Mouse (Mus musculus): ENCODE data around the gene Slco2a1. TPM values are rescaled to one million over a fixed set of nuclear protein-coding genes. Genes with fewer than 3 reads are reported as not detected.

Slco2a1 gene
- polyA plus RNA-seq, 1 experiment, result 0.54 TPM

DNA sequence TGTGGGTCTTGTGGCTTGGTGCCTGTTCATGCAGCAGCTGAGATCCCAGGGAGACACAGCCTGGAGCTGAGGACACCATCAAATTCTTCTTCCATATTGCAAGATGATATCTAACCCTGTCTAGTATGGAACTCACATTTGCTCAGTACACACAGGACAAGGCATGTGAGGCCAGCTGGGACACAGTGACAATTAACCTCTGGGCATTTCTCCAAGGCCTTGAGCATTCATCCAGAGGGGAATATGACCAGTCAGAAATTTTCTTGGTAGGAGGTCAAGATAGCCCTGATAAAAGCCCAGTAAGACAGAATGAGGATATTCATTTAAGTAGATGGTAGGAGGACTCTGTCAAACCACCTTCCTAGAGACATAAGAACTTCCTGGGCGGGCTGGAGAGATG, 56.9 kb downstream of the Slco2a1 start:
- TF ChIP-seq POLR2A (IDR thresholded peaks at IDR 0.05; ENCODE audit: extremely low read depth, insufficient read depth, low read length) (no peak), CTCF (IDR thresholded peaks at IDR 0.05; ENCODE audit: extremely low read depth, insufficient read depth, low read length) (no peak)

DNA sequence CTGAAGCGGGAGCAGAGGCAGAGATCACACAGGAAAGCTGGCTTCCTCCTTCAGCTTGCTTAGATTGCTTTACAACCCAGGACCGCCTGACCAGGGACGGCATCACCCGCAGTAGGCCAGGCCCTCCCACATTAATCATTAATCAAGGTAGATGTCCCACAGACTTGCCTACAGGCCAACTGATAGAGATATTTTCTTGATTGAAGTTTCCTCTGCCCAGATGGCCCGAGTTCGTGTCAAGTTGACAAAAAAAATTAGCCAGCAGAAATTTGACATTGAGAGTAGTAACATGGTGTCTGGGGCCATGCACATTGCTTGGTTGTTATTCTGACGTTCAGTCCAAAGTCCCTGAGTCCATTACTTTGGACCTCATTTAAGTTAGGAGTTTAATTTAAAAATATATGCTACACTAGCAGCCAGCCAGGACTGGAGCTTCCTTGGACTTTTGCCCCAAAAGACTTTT, 60.6 kb downstream of the Slco2a1 start:
- TF ChIP-seq POLR2A (IDR thresholded peaks at IDR 0.05; ENCODE audit: extremely low read depth, insufficient read depth, low read length), result no peak
- no peak for TF ChIP-seq CTCF (IDR thresholded peaks at IDR 0.05; ENCODE audit: extremely low read depth, insufficient read depth, low read length)
- Histone ChIP-seq H3K4me3 (ENCODE audit: insufficient read depth, low read length) (no peak overlapping the region), H3K4me1 (ENCODE audit: control insufficient read depth, insufficient read depth, low read length) (no peaks in the 10 kb centered on the region), H3K27ac (ENCODE audit: insufficient read depth, low read length) (no peak overlapping the region)

More for the DNA sequence above, 56.9 kb downstream of the Slco2a1 start:
- no peaks in the 10 kb centered on the region for H3K4me1 ChIP-seq (ENCODE audit: control insufficient read depth, insufficient read depth, low read length)
- no peak overlapping the region for H3K4me3 ChIP-seq (ENCODE audit: insufficient read depth, low read length)
- no peak overlapping the region for H3K27ac ChIP-seq (ENCODE audit: insufficient read depth, low read length)

DNA sequence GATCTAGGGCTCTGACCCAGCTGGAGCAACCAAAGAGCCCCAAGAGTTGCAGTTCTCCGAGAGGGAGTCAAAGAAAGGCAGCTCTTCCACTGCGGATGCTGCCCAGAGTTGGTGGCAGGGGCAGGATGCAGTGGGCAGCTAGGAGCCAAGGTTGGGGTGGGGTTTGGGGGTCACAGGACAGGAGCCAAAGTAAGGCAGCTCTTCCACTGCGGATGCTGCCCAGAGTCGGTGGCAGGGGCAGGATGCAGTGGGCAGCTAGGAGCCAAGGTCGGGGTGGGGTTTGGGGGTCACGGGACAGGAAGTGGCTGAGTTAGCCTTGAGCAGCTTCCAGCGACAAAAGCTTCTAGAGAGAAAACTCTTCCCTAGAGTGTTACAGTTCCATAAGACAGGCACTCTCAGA, 65.3 kb downstream of the Slco2a1 start:
- H3K27ac ChIP-seq (ENCODE audit: insufficient read depth, low read length), result no peak overlapping the region
- no peak for TF ChIP-seq CTCF (IDR thresholded peaks at IDR 0.05; ENCODE audit: extremely low read depth, insufficient read depth, low read length)
- TF ChIP-seq POLR2A (IDR thresholded peaks at IDR 0.05; ENCODE audit: extremely low read depth, insufficient read depth, low read length), result no peak
- H3K4me1 ChIP-seq (ENCODE audit: control insufficient read depth, insufficient read depth, low read length), result no peaks in the 10 kb centered on the region
- H3K4me3 ChIP-seq (ENCODE audit: insufficient read depth, low read length), result no peak overlapping the region

- TF ChIP-seq POLR2A (IDR thresholded peaks at IDR 0.05; ENCODE audit: extremely low read depth, insufficient read depth, low read length), result no peak
- no peaks in the 10 kb centered on the region for H3K4me1 ChIP-seq (ENCODE audit: control insufficient read depth, insufficient read depth, low read length)
- no peak overlapping the region for H3K4me3 ChIP-seq (ENCODE audit: insufficient read depth, low read length)
- no peak overlapping the region for H3K27ac ChIP-seq (ENCODE audit: insufficient read depth, low read length)
Measured at GRCm38 (mm10) chr9:103055061-103055460, 66.5 kb downstream of the Slco2a1 start.

DNA sequence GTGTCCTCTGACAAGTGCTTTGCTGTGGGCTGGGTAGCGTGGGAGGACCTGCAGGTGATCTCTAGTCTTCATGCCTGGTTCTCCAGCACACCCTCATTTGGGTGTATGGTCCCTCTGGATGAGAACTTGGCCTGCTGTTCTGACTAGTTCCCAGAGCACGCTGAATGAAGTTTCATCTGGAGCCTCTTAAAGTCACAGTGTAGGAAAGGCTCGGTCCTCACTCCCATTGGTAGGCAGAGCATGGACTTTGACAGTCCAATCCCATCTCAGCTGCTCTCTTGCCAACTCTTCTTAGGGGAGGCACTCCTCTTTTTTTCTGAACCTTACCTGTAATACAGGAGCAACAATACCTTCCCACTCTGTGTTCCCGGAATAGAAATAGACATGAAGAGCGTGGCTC, 67.7 kb downstream of the Slco2a1 start:
- H3K4me3 ChIP-seq (ENCODE audit: insufficient read depth, low read length), result no peak overlapping the region
- TF ChIP-seq POLR2A (IDR thresholded peaks at IDR 0.05; ENCODE audit: extremely low read depth, insufficient read depth, low read length), result no peak
- TF ChIP-seq CTCF (IDR thresholded peaks at IDR 0.05; ENCODE audit: extremely low read depth, insufficient read depth, low read length), result no peak
- no peaks in the 10 kb centered on the region for H3K4me1 ChIP-seq (ENCODE audit: control insufficient read depth, insufficient read depth, low read length)
- no peak overlapping the region for H3K27ac ChIP-seq (ENCODE audit: insufficient read depth, low read length)

- Histone ChIP-seq H3K4me3 (ENCODE audit: insufficient read depth, low read length) (no peak overlapping the region), H3K4me1 (ENCODE audit: control insufficient read depth, insufficient read depth, low read length) (no peaks in the 10 kb centered on the region), H3K27ac (ENCODE audit: insufficient read depth, low read length) (no peak overlapping the region)
- TF ChIP-seq CTCF (IDR thresholded peaks at IDR 0.05; ENCODE audit: extremely low read depth, insufficient read depth, low read length) (no peak), POLR2A (IDR thresholded peaks at IDR 0.05; ENCODE audit: extremely low read depth, insufficient read depth, low read length) (no peak)
Measured at GRCm38 (mm10) chr9:103060551-103060950, 72.0 kb downstream of the Slco2a1 start.

GRCm38 (mm10) chr9:103061471-103062053, 73.0 kb downstream of the Slco2a1 start:
- no peak overlapping the region for H3K27ac ChIP-seq (ENCODE audit: insufficient read depth, low read length)

GRCm38 (mm10) chr9:103063591-103063990, 75.1 kb downstream of the Slco2a1 start:
- no peaks in the 10 kb centered on the region for H3K4me1 ChIP-seq (ENCODE audit: control insufficient read depth, insufficient read depth, low read length)
- TF ChIP-seq CTCF (IDR thresholded peaks at IDR 0.05; ENCODE audit: extremely low read depth, insufficient read depth, low read length) (no peak), POLR2A (IDR thresholded peaks at IDR 0.05; ENCODE audit: extremely low read depth, insufficient read depth, low read length) (no peak)
- H3K27ac ChIP-seq (ENCODE audit: insufficient read depth, low read length), result no peak overlapping the region
- no peak overlapping the region for H3K4me3 ChIP-seq (ENCODE audit: insufficient read depth, low read length)

More at GRCm38 (mm10) chr9:103061471-103062053, 73.0 kb downstream of the Slco2a1 start:
- H3K4me1 ChIP-seq (ENCODE audit: control insufficient read depth, insufficient read depth, low read length), result no peaks in the 10 kb centered on the region
- no peak overlapping the region for H3K4me3 ChIP-seq (ENCODE audit: insufficient read depth, low read length)
- TF ChIP-seq CTCF (IDR thresholded peaks at IDR 0.05; ENCODE audit: extremely low read depth, insufficient read depth, low read length), result no peak
- no peak for TF ChIP-seq POLR2A (IDR thresholded peaks at IDR 0.05; ENCODE audit: extremely low read depth, insufficient read depth, low read length)

- no peak overlapping the region for H3K27ac ChIP-seq (ENCODE audit: insufficient read depth, low read length)
- H3K4me3 ChIP-seq (ENCODE audit: insufficient read depth, low read length), result no peak overlapping the region
- H3K4me1 ChIP-seq (ENCODE audit: control insufficient read depth, insufficient read depth, low read length), result no peaks in the 10 kb centered on the region
- TF ChIP-seq POLR2A (IDR thresholded peaks at IDR 0.05; ENCODE audit: extremely low read depth, insufficient read depth, low read length), result no peak
- TF ChIP-seq CTCF (IDR thresholded peaks at IDR 0.05; ENCODE audit: extremely low read depth, insufficient read depth, low read length), result no peak
Measured at GRCm38 (mm10) chr9:103066845-103067244, 78.3 kb downstream of the Slco2a1 start.

DNA sequence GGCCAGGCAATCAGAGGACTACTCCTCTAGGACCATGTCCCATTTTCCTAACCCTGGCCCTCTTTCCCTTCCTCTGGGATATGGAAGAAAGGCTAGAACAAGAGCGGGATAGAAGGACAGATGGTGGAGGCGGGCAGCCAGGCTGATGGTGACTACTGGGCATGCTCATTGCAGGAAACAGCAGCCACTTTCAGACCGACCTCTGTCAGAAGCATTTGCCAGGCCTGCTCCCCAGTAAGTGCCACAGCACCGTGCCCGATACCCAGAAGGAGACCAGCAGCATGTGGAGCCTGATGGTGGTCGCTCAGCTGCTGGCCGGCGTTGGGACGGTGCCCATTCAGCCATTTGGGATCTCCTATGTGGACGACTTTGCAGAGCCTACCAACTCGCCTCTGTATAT, 79.1 kb downstream of the Slco2a1 start:
- TF ChIP-seq POLR2A (IDR thresholded peaks at IDR 0.05; ENCODE audit: extremely low read depth, insufficient read depth, low read length) (no peak), CTCF (IDR thresholded peaks at IDR 0.05; ENCODE audit: extremely low read depth, insufficient read depth, low read length) (no peak)
- Histone ChIP-seq H3K4me3 (ENCODE audit: insufficient read depth, low read length) (no peak overlapping the region), H3K27ac (ENCODE audit: insufficient read depth, low read length) (no peak overlapping the region), H3K4me1 (ENCODE audit: control insufficient read depth, insufficient read depth, low read length) (no peaks in the 10 kb centered on the region)
